ENCODE assay signal across 9 mouse cellular contexts in the genomic region with DNA sequence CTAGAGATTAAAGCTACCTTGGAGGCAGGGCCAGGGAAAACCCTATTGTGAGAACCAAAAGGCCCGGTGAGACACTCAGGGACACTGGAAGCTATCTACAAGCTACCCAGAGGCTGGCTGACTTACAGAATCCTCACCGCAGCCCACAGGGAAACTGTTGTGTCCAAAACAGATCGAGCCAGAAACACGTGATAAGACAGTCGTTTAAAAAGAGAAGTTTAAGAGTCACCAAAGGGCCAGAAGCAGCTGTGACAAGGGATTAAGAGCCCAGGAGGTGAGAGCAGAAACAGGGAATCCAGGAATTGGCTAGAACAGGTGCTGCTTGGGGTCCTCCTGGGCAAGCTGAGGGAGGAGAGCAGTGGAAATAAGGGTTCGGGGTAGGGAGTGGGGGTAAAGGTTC.
DNase-seq lines count a peak whose midpoint lies in the region; ATAC-seq and TF ChIP-seq lines count a peak whose summit lies in the region.
"Had no signal": no experiment of that assay in that cellular context is flagged by ENCODE, and none has a peak within 500 bp of the region (broad histone marks: within the 10 kb centered on the region; RNA-seq: fewer than 3 reads in every experiment).

No protein-coding gene starts in this region.

- no peak overlapping the region for H3K4me3 ChIP-seq in intestine, embryonic 14.5 days (ENCODE audit: low read depth, low read length)
- no peak overlapping the region for H3K4me3 ChIP-seq in intestine, postnatal 0 days (ENCODE audit: low read depth, low read length)
- peak overlapping the region; percentile 54 to 78 for H3K4me3 ChIP-seq in MEL (ENCODE audit: control insufficient read depth in 1 of 2, insufficient read depth in 1 of 2, low read depth in 2 of 2, low read length in 2 of 2)
- H3K4me3 ChIP-seq in heart, adult 2 months: peak overlapping the region; percentile 44
- H3K4me3 ChIP-seq in limb, embryonic 12.5 days (replicated peaks): no peak overlapping the region
- H3K4me3 ChIP-seq: midbrain, embryonic 10.5 days had no signal

- no peak overlapping the region for H3K9ac ChIP-seq in intestine, embryonic 14.5 days (ENCODE audit: low read length)
- no peak overlapping the region for H3K9ac ChIP-seq in intestine, postnatal 0 days (ENCODE audit: low read depth, low read length)
- peak overlapping the region; percentile 73 for H3K9ac ChIP-seq in MEL (ENCODE audit: control insufficient read depth, low read depth, low read length, poor library complexity, severe bottlenecking)
- H3K9ac ChIP-seq in heart, adult 2 months (ENCODE audit: low read depth, low read length): peak overlapping the region; percentile 39
- H3K9ac ChIP-seq in limb, embryonic 12.5 days (replicated peaks): no peak overlapping the region

- WGBS in intestine, embryonic 14.5 days: 55% methylated on average over 6 of the region's 6 CpGs
- WGBS in intestine, postnatal 0 days: 60% methylated on average over 6 of the region's 6 CpGs
- WGBS in heart, adult 2 months: 28% methylated on average over 6 of the region's 6 CpGs
- 45% methylated on average over 6 of the region's 6 CpGs for WGBS in limb, embryonic 12.5 days

- DNase-seq in intestine, embryonic 14.5 days (ENCODE audit: low spot score): no peak
- DNase-seq in MEL (ENCODE audit: low read depth, low spot score): peak; percentile 86
- DNase-seq in heart, adult 2 months: peak in 1 of 2 experiments; percentile 58
- DNase-seq in adrenal gland, postnatal 10 days: no peak
- DNase-seq in thymus, postnatal 4 days: no peak
- no peak for DNase-seq in frontal cortex, postnatal 25 days (ENCODE audit: low spot score in 2 of 2)

- H3K4me1 ChIP-seq in intestine, embryonic 14.5 days (replicated peaks; ENCODE audit: control insufficient read depth, insufficient read depth, low read length): peaks cover 24% of the 10 kb centered on the region
- H3K4me1 ChIP-seq in intestine, postnatal 0 days (replicated peaks; ENCODE audit: control insufficient read depth, insufficient read depth, low read length): 0 out of 2 replicates have a peak, but pooled peaks cover 6% of the 10 kb centered on the region
- H3K4me1 ChIP-seq in MEL (ENCODE audit: control insufficient read depth in 1 of 2, insufficient read depth in 2 of 2, low read length in 2 of 2): peaks cover 5 to 15% of the 10 kb centered on the region in 2 experiments
- H3K4me1 ChIP-seq in heart, adult 2 months (ENCODE audit: control insufficient read depth, insufficient read depth, low read length): peaks cover 9% of the 10 kb centered on the region
- peaks cover 23% of the 10 kb centered on the region for H3K4me1 ChIP-seq in limb, embryonic 12.5 days (replicated peaks)

- TF ChIP-seq POLR2A in MEL (IDR thresholded peaks at IDR 0.05; ENCODE audit: control insufficient read depth in 1 of 2, insufficient read depth in 1 of 2, low read depth in 1 of 2, low read length in 2 of 2, poor library complexity in 1 of 2): peak in 1 of 2 experiments; percentile 48; a peak in 1 of 4 replicates
- peak; percentile 47; the same call in 1 of the 2 replicates for TF ChIP-seq POLR2A in heart, adult 2 months (IDR thresholded peaks at IDR 0.05; ENCODE audit: insufficient read depth, low read depth, low read length)

- H3K9me3 ChIP-seq in intestine, embryonic 14.5 days (ENCODE audit: control insufficient read depth, low read length): no peaks in the 10 kb centered on the region
- no peaks in the 10 kb centered on the region for H3K9me3 ChIP-seq in intestine, postnatal 0 days (ENCODE audit: control insufficient read depth)
- H3K9me3 ChIP-seq in MEL (replicated peaks; ENCODE audit: insufficient read depth, low read length): no peaks in the 10 kb centered on the region
- no peaks in the 10 kb centered on the region for H3K9me3 ChIP-seq in limb, embryonic 12.5 days
- H3K9me3 ChIP-seq: midbrain, embryonic 10.5 days had no signal

- no peaks in the 10 kb centered on the region for H3K27me3 ChIP-seq in intestine, embryonic 14.5 days (replicated peaks; ENCODE audit: control insufficient read depth, insufficient read depth, low read length)
- no peaks in the 10 kb centered on the region for H3K27me3 ChIP-seq in intestine, postnatal 0 days (replicated peaks; ENCODE audit: control insufficient read depth, insufficient read depth, low read length)
- H3K27me3 ChIP-seq in MEL (ENCODE audit: control insufficient read depth in 1 of 2, insufficient read depth in 2 of 2, low read length in 2 of 2): no peaks in the 10 kb centered on the region
- no peaks in the 10 kb centered on the region for H3K27me3 ChIP-seq in heart, adult 2 months (ENCODE audit: control insufficient read depth, insufficient read depth, low read length)
- H3K27me3 ChIP-seq in limb, embryonic 12.5 days: no peaks in the 10 kb centered on the region

- no peak overlapping the region for H3K4me2 ChIP-seq in intestine, embryonic 14.5 days (ENCODE audit: low read length)
- H3K4me2 ChIP-seq in intestine, postnatal 0 days (replicated peaks; ENCODE audit: low read depth): no peak overlapping the region
- no peak overlapping the region for H3K4me2 ChIP-seq in limb, embryonic 12.5 days

- intact Hi-C loops in heart, adult 2 months (cut with DNase I): loop anchor here (5.0 kb wide), 1 partner anchor 74 kb away; a partner anchor contains a TSS

- no peaks in the 10 kb centered on the region; the same call in 1 of the 2 replicates for H3K79me2 ChIP-seq in MEL (ENCODE audit: control insufficient read depth, insufficient read depth, low read length, poor library complexity)
- no peaks in the 10 kb centered on the region for H3K79me2 ChIP-seq in heart, adult 2 months (replicated peaks; ENCODE audit: control insufficient read depth, insufficient read depth, low read length)

- no peaks in the 10 kb centered on the region for H3K36me3 ChIP-seq in intestine, embryonic 14.5 days (ENCODE audit: control insufficient read depth, insufficient read depth, low read length)
- H3K36me3 ChIP-seq in intestine, postnatal 0 days (ENCODE audit: control insufficient read depth, insufficient read depth): no peaks in the 10 kb centered on the region
- H3K36me3 ChIP-seq in MEL (ENCODE audit: control insufficient read depth in 1 of 2, insufficient read depth in 2 of 2, low read length in 2 of 2): peaks cover 0 to 11% of the 10 kb centered on the region in 2 experiments; a peak in 2 of 4 replicates
- H3K36me3 ChIP-seq in heart, adult 2 months (ENCODE audit: control insufficient read depth, insufficient read depth, low read length): peaks cover 12% of the 10 kb centered on the region
- no peaks in the 10 kb centered on the region for H3K36me3 ChIP-seq in limb, embryonic 12.5 days
- H3K36me3 ChIP-seq: midbrain, embryonic 10.5 days had no signal

- TF ChIP-seq RAD21 in MEL (IDR thresholded peaks at IDR 0.05; ENCODE audit: low read depth, low read length): no peak

- H3K27ac ChIP-seq in intestine, embryonic 14.5 days (ENCODE audit: low read depth): peak overlapping the region; percentile 73; the same call in 1 of the 2 replicates
- H3K27ac ChIP-seq in intestine, postnatal 0 days (ENCODE audit: low read depth, low read length): no peak overlapping the region
- peak overlapping the region; percentile 79 for H3K27ac ChIP-seq in MEL (ENCODE audit: control insufficient read depth, low read depth, low read length)
- H3K27ac ChIP-seq in heart, adult 2 months: peak overlapping the region; percentile 96
- H3K27ac ChIP-seq in limb, embryonic 12.5 days: peak overlapping the region; percentile 87

- TF ChIP-seq EP300 in MEL (IDR thresholded peaks at IDR 0.05; ENCODE audit: low read depth in 1 of 2, low read length in 2 of 2): peak; percentile 54 to 85; a peak in 3 of 4 replicates
- TF ChIP-seq EP300 in heart, adult 2 months (IDR thresholded peaks at IDR 0.05; ENCODE audit: insufficient read depth, low read depth, low read length): no peak

- no peak for ATAC-seq in intestine, embryonic 14.5 days (replicated peaks; ENCODE audit: low FRiP score, low TSS enrichment, low read depth)
- no peak for ATAC-seq in intestine, postnatal 0 days
- ATAC-seq in limb, embryonic 12.5 days (ENCODE audit: insufficient number of reproducible peaks, insufficient read depth, low FRiP score, low TSS enrichment, low read depth): no peak

- TF ChIP-seq CTCF in intestine, postnatal 0 days (IDR thresholded peaks at IDR 0.05; ENCODE audit: low read depth): no peak
- no peak for TF ChIP-seq CTCF in MEL (IDR thresholded peaks at IDR 0.05 in 2 of 3, conservative IDR thresholded peaks at IDR 0.05 in 1 of 3; ENCODE audit: control insufficient read depth in 1 of 3, insufficient read depth in 1 of 3, low read depth in 2 of 3, low read length in 3 of 3, poor library complexity in 1 of 3, severe bottlenecking in 1 of 3)
- no peak for TF ChIP-seq CTCF in heart, adult 2 months (IDR thresholded peaks at IDR 0.05)

TF ChIP-seq in MEL, 35 proteins besides CTCF, POLR2A, EP300 and RAD21 (continues in another document):
- TF ChIP-seq UBTF (IDR thresholded peaks at IDR 0.05; ENCODE audit: borderline replicate concordance, insufficient read depth, low read depth, low read length) (no peak), USF1 (IDR thresholded peaks at IDR 0.05; ENCODE audit: low read depth, low read length) (peak; percentile 81), GATA1 (IDR thresholded peaks at IDR 0.05; ENCODE audit: low read depth, low read length) (no peak), ETS1 (IDR thresholded peaks at IDR 0.05; ENCODE audit: low read depth, low read length) (peak; percentile 74), CHD1 (IDR thresholded peaks at IDR 0.05; ENCODE audit: low read depth, low read length) (no peak), MAZ (IDR thresholded peaks at IDR 0.05; ENCODE audit: low read depth, low read length) (no peak), CHD2 (IDR thresholded peaks at IDR 0.05; ENCODE audit: low read length) (no peak), NELFE (IDR thresholded peaks at IDR 0.05; ENCODE audit: low read depth, low read length) (no peak), JUND (IDR thresholded peaks at IDR 0.05; ENCODE audit: low read depth, low read length) (no peak), ZKSCAN1 (IDR thresholded peaks at IDR 0.05; ENCODE audit: low read depth, low read length) (no peak), TAL1 (IDR thresholded peaks at IDR 0.05; ENCODE audit: low read length) (peak; percentile 54; the same call in 1 of the 2 replicates), E2F4 (IDR thresholded peaks at IDR 0.05; ENCODE audit: borderline replicate concordance, low read depth, low read length) (no peak), RCOR1 (IDR thresholded peaks at IDR 0.05; ENCODE audit: low read depth, low read length) (no peak), TBP (IDR thresholded peaks at IDR 0.05; ENCODE audit: low read depth, low read length) (peak; percentile 45; the same call in 1 of the 2 replicates), ZMIZ1 (IDR thresholded peaks at IDR 0.05; ENCODE audit: low read depth, low read length) (no peak), NRF1 (IDR thresholded peaks at IDR 0.05; ENCODE audit: insufficient read depth, low read depth, low read length, poor library complexity, severe bottlenecking) (no peak), USF2 (IDR thresholded peaks at IDR 0.05; ENCODE audit: borderline replicate concordance in 1 of 2, insufficient read depth in 1 of 2, low read depth in 1 of 2, low read length in 2 of 2) (no peak), HCFC1 (IDR thresholded peaks at IDR 0.05; ENCODE audit: low read depth, low read length) (no peak)

Comparison
In these comparisons a context has a peak if more than half of its experiments do, and no peak if none do; other contexts are left out.
1. H3K4me3 ChIP-seq: peak in MEL (2 of 2) and heart, adult 2 months (single experiment); none in intestine, embryonic 14.5 days (single experiment), intestine, postnatal 0 days (single experiment) and limb, embryonic 12.5 days (single experiment).
2. H3K9ac ChIP-seq: peak in MEL (single experiment) and heart, adult 2 months (single experiment); none in intestine, embryonic 14.5 days (single experiment), intestine, postnatal 0 days (single experiment) and limb, embryonic 12.5 days (single experiment).